Mouse (Mus musculus) embryonic facial prominence, embryonic 12.5 days (tissue): ENCODE measurements at regions not wholly inside any gene's neighbourhood (a gene's known extent, or its start where the extent isn't known, plus 50 kb on each side); places are given as distances from the start of the nearest gene placed in this dataset.

ENCODE experiments used
- ATAC-seq: fragments of 200-750 bp; cut with Nextera tagmentation; 2 replicates; pipeline ENCODE4 v1.8.0; 2017; ENCODE audit not compliant: insufficient number of reproducible peaks, insufficient read depth, low FRiP score, low TSS enrichment
- H3K27ac ChIP-seq: fragments of 300-500 bp; sonication (generic); 2 replicates; pipeline ENCODE4 v1.5.1; 2016; ENCODE audit warnings: mild to moderate bottlenecking
- H3K27me3 ChIP-seq: fragments of 300-500 bp; sonication (generic); 2 replicates; pipeline ENCODE4 v1.6.1; 2016; ENCODE audit warnings: mild to moderate bottlenecking, moderate library complexity
- H3K36me3 ChIP-seq: fragments of 300-500 bp; sonication (generic); 2 replicates; pipeline ENCODE4 v1.6.1; 2016; ENCODE audit warnings: mild to moderate bottlenecking
- H3K4me1 ChIP-seq: fragments of 300-500 bp; sonication (generic); 2 replicates; pipeline ENCODE4 v1.6.1; 2016
- H3K4me2 ChIP-seq: fragments of 300-500 bp; sonication (generic); replicated peaks from 2 replicates; pipeline ENCODE4 v1.6.1; 2016; ENCODE audit warnings: mild to moderate bottlenecking, moderate library complexity
- H3K4me3 ChIP-seq: fragments of 300-500 bp; sonication (generic); 2 replicates; pipeline ENCODE4 v1.5.1; 2016; ENCODE audit warnings: mild to moderate bottlenecking
- H3K9ac ChIP-seq: fragments of 300-500 bp; sonication (generic); 2 replicates; pipeline ENCODE4 v1.6.1; 2016; ENCODE audit warnings: mild to moderate bottlenecking, moderate library complexity
- H3K9me3 ChIP-seq: fragments of 300-500 bp; sonication (generic); 2 replicates; pipeline ENCODE4 v1.6.1; 2016; ENCODE audit warnings: mild to moderate bottlenecking, moderate library complexity
- WGBS: fragments of 180-500 bp; shearing (Covaris S2); methylation state at CpG from one replicate; pipeline ENCODE4 v1.1.7; 2016; 5-methylcytosine and 5-hydroxymethylcytosine counted together

GRCm38 (mm10) chr15:62229491-62230283 is 1306.9 kb upstream of the A1bg start:
- no peaks in the 10 kb centered on the region for H3K9me3 ChIP-seq
- H3K27ac ChIP-seq: no peak overlapping the region
- H3K4me1 ChIP-seq: no peaks in the 10 kb centered on the region
- H3K36me3 ChIP-seq: no peaks in the 10 kb centered on the region
- no peak overlapping the region for H3K9ac ChIP-seq
- H3K4me3 ChIP-seq: no peak overlapping the region
- H3K27me3 ChIP-seq: no peaks in the 10 kb centered on the region
- no peak overlapping the region for H3K4me2 ChIP-seq
- 85% methylated on average over 8 of the region's 8 CpGs for WGBS
- no peak for ATAC-seq

GRCm38 (mm10) chr15:62229023-62229422 is 1306.2 kb upstream of the A1bg start:
- Histone ChIP-seq H3K4me3 (no peak overlapping the region), H3K27me3 (no peaks in the 10 kb centered on the region), H3K36me3 (no peaks in the 10 kb centered on the region), H3K27ac (no peak overlapping the region), H3K9me3 (no peaks in the 10 kb centered on the region), H3K4me2 (no peak overlapping the region), H3K9ac (no peak overlapping the region), H3K4me1 (no peaks in the 10 kb centered on the region)
- WGBS: 91% methylated on average over 3 of the region's 3 CpGs
- ATAC-seq: no peak

- H3K9me3 ChIP-seq: no peaks in the 10 kb centered on the region
- no peak overlapping the region for H3K4me2 ChIP-seq
- no peak overlapping the region for H3K27ac ChIP-seq
- H3K27me3 ChIP-seq: no peaks in the 10 kb centered on the region
- H3K4me3 ChIP-seq: no peak overlapping the region
- no peak overlapping the region for H3K9ac ChIP-seq
- H3K36me3 ChIP-seq: no peaks in the 10 kb centered on the region
- ATAC-seq: no peak
- no peaks in the 10 kb centered on the region for H3K4me1 ChIP-seq
These were observed 1302.0 kb upstream of the A1bg start for GRCm38 (mm10) chr15:62224798-62225197.

- WGBS: 84% methylated on average over 3 of the region's 3 CpGs
- H3K4me3 ChIP-seq: no peak overlapping the region
- ATAC-seq: no peak
- no peaks in the 10 kb centered on the region for H3K27me3 ChIP-seq
- no peaks in the 10 kb centered on the region for H3K4me1 ChIP-seq
- H3K9me3 ChIP-seq: no peaks in the 10 kb centered on the region
- H3K36me3 ChIP-seq: no peaks in the 10 kb centered on the region
- no peak overlapping the region for H3K4me2 ChIP-seq
- H3K9ac ChIP-seq: no peak overlapping the region
- H3K27ac ChIP-seq: no peak overlapping the region
These were observed 1301.4 kb upstream of the A1bg start for GRCm38 (mm10) chr15:62224191-62224590.

- Histone ChIP-seq H3K4me3 (no peak overlapping the region), H3K27me3 (no peaks in the 10 kb centered on the region), H3K4me2 (no peak overlapping the region), H3K9ac (no peak overlapping the region), H3K27ac (no peak overlapping the region), H3K36me3 (no peaks in the 10 kb centered on the region), H3K4me1 (no peaks in the 10 kb centered on the region), H3K9me3 (no peaks in the 10 kb centered on the region)
- ATAC-seq: no peak
- WGBS: 80% methylated on average over 6 of the region's 6 CpGs
These were observed 1300.5 kb upstream of the A1bg start for GRCm38 (mm10) chr15:62223156-62223840.

GRCm38 (mm10) chr15:62222731-62223130 is 1299.9 kb upstream of the A1bg start:
- H3K4me1 ChIP-seq: no peaks in the 10 kb centered on the region
- 83% methylated on average over 5 of the region's 5 CpGs for WGBS
- no peak overlapping the region for H3K4me2 ChIP-seq
- H3K36me3 ChIP-seq: no peaks in the 10 kb centered on the region
- H3K9ac ChIP-seq: no peak overlapping the region
- H3K4me3 ChIP-seq: no peak overlapping the region
- no peaks in the 10 kb centered on the region for H3K27me3 ChIP-seq
- no peak for ATAC-seq
- H3K27ac ChIP-seq: no peak overlapping the region
- no peaks in the 10 kb centered on the region for H3K9me3 ChIP-seq

- WGBS: 91% methylated on average over 6 of the region's 6 CpGs
- no peak overlapping the region for H3K4me3 ChIP-seq
- ATAC-seq: no peak
- no peaks in the 10 kb centered on the region for H3K27me3 ChIP-seq
- no peak overlapping the region for H3K27ac ChIP-seq
- H3K36me3 ChIP-seq: no peaks in the 10 kb centered on the region
- no peak overlapping the region for H3K4me2 ChIP-seq
- H3K4me1 ChIP-seq: no peaks in the 10 kb centered on the region
- H3K9ac ChIP-seq: no peak overlapping the region
- H3K9me3 ChIP-seq: no peaks in the 10 kb centered on the region
These were observed 1299.4 kb upstream of the A1bg start for GRCm38 (mm10) chr15:62222201-62222600.

GRCm38 (mm10) chr15:62221024-62221819 is 1298.4 kb upstream of the A1bg start:
- Histone ChIP-seq H3K4me1 (no peaks in the 10 kb centered on the region), H3K9ac (no peak overlapping the region), H3K27ac (no peak overlapping the region), H3K36me3 (no peaks in the 10 kb centered on the region), H3K27me3 (no peaks in the 10 kb centered on the region), H3K4me2 (no peak overlapping the region), H3K9me3 (no peaks in the 10 kb centered on the region), H3K4me3 (no peak overlapping the region)
- no peak for ATAC-seq
- 66% methylated on average over 8 of the region's 8 CpGs for WGBS

GRCm38 (mm10) chr15:62220620-62221019 is 1297.8 kb upstream of the A1bg start:
- H3K4me3 ChIP-seq: no peak overlapping the region
- 78% methylated on average over 3 of the region's 3 CpGs for WGBS
- no peak overlapping the region for H3K9ac ChIP-seq
- H3K27ac ChIP-seq: no peak overlapping the region
- H3K4me1 ChIP-seq: no peaks in the 10 kb centered on the region
- no peaks in the 10 kb centered on the region for H3K9me3 ChIP-seq
- no peaks in the 10 kb centered on the region for H3K27me3 ChIP-seq
- no peak for ATAC-seq
- no peak overlapping the region for H3K4me2 ChIP-seq
- H3K36me3 ChIP-seq: no peaks in the 10 kb centered on the region

GRCm38 (mm10) chr15:62219934-62220540 is 1297.2 kb upstream of the A1bg start:
- Histone ChIP-seq H3K4me2 (no peak overlapping the region), H3K9ac (no peak overlapping the region), H3K27ac (no peak overlapping the region), H3K27me3 (no peaks in the 10 kb centered on the region), H3K9me3 (no peaks in the 10 kb centered on the region), H3K4me1 (no peaks in the 10 kb centered on the region), H3K4me3 (no peak overlapping the region), H3K36me3 (no peaks in the 10 kb centered on the region)
- no peak for ATAC-seq
- WGBS: 92% methylated on average over 9 of the region's 9 CpGs

GRCm38 (mm10) chr15:62218346-62219080 is 1295.7 kb upstream of the A1bg start:
- no peaks in the 10 kb centered on the region for H3K36me3 ChIP-seq
- H3K4me1 ChIP-seq: no peaks in the 10 kb centered on the region
- no peaks in the 10 kb centered on the region for H3K27me3 ChIP-seq
- WGBS: 93% methylated on average over 21 of the region's 21 CpGs
- H3K9ac ChIP-seq: no peak overlapping the region
- H3K4me3 ChIP-seq: no peak overlapping the region
- H3K4me2 ChIP-seq: no peak overlapping the region
- no peaks in the 10 kb centered on the region for H3K9me3 ChIP-seq
- no peak overlapping the region for H3K27ac ChIP-seq
- ATAC-seq: no peak
